Mouse (Mus musculus): ENCODE data around the gene Eps8l2.

Gene Eps8l2

DNA sequence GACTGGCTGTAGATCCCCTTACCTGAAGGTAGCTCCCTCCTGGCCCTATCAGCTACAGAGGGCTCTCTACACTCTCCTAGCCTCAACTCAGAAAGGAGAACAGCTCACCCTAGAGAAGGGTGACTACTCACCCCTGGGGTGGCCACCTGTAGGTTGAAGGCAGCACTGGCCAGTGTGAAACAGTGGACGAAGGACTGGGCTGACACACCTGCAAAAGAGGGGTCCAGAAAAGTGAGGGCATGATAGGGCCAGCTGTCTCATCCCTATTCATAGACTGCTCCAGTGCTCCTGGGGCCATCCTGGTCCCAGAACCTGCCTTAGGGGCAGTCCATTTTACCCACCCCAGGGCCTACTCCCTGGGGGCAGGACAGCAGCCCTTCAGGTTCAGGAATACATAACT lies 73.0 kb downstream of the Eps8l2 start:
- DNase-seq (ENCODE audit: low spot score), result no peak

All from c-Kit-positive CD71-positive TER-119-positive erythroid progenitor cells, embryonic 14.5 days (primary cell).